Mouse (Mus musculus) kidney, postnatal 36 days (tissue): ENCODE results near the gene Rpl13.
A peak's percentile ranks its signal among the peaks of the same experiment; 100 is the strongest.
"Not testable (repeated sequence)": the region's sequence is repeated elsewhere in the genome, so short reads cannot be mapped to it uniquely, and the experiment has no call there.

Source experiments
- DNase-seq, 2 experiments: peaks; one replicate each; pipeline ENCODE4 v3.0.0; 2021 to 2022; ENCODE audit warnings: mixed read lengths in 2 of 2

The Rpl13 gene

DNA sequence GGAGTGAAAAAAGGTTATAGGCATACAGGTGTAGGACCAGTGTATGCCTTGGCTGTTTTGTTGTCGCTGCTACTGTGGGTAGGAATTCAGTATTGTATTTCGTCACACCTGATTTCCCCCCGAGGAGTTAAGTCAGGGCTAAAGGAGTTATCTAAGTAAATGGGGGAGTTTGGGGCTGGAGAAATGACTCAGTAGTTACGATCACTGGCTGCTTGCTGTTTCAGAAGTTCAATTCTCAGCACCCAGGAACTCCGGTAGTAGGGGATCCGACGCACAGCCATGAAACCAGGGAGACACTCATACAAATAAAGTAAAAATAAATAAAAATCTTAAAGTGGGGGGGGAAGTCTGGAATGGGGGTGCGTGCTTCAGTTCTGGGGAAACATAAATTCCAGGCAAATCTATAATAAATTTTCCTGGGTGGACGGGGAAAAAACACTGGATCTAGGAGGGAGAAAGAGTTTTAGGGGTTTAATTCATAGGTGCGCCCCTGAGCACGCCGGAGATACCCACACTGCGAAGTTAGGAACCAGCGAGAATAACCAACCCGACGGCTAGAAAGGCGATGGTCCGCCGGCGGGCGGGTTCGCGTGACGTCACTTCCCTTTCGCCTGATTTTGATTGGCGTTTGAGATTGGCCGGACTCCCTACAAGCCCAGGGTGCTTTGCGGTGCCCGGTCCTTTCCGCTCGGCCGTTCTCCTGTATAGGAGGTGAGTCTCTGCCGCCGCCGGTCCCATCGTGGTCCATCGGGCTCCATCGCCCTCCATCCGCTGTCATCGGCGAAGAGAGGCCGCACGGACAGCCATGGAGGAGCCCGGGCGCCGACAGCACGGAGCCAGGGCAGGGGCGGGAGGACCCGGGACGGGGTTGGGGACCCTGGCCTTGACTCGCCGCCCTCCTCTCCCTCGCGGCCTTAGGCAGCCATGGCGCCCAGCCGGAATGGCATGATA is at the start of gene Rpl13:
Gene Rpl13, plus strand, starts transcription at position 616 of the 951 bp plus-strand sequence.
- peak; percentile 98 for DNase-seq

DNA sequence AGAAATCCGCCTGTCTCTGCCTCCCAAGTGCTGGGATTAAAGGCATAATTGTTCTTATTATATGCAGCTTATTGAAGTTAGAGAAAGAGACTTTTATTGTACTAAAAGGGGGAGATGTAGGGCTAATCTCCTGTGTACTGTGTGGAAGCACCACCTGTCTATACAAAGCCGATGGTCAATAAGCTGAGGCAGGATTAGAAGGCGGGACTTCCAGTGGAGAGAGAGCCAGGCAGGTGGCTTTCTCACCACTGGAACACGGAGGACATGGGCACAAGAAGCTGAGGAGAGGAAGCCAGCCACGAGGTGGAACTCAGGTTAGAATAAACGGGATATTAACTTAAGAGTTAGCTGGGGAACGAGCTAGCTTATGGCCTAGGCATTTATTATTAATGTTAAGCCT is 39.4 kb upstream of the Rpl13 start, which contains the start of gene Spg7:
Gene Spg7, plus strand, starts transcription at position 222 of the 400 bp plus-strand sequence.
- no peak for DNase-seq

DNA sequence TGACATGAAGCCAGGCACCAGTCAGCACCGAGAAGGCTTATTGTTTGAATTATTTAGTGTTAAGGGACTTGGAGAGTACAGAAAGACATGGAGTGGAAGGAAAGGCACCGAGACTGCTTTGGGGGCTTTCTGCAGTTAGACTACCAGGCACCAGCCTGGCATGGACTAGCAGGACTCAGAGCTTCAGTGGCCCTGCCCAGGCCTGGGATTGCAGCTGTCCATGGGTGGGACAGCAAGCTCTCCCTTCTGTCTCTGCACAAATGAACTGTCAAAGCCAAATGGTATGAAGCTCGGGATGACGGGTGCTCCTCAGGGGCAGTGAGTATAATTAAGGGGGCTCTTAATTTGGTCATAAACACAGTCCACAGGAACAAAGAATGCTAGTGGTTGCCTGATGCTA is 38.1 kb upstream of the Rpl13 start:
- no peak for DNase-seq

DNA sequence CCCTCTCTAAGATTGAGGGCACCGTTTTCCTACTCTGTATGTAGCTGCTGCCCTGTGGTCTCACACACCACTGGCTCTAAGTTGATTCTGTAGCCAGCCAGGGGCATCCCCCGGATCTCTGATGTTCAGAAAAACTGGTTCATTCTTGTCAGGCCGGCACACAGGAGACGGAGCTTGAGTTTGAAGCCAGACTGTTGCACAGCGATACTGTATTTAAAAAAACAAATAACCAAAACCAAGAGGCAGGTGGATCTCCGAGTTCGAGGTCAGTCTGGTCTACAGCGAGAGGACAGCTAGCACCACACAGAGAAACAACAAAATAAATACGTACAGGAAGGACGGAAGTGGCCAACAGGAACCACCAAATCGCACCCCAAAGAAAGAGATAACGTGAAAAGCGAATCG is 37.3 kb upstream of the Rpl13 start:
- DNase-seq, result peak in 1 of 2 experiments; percentile 32

DNA sequence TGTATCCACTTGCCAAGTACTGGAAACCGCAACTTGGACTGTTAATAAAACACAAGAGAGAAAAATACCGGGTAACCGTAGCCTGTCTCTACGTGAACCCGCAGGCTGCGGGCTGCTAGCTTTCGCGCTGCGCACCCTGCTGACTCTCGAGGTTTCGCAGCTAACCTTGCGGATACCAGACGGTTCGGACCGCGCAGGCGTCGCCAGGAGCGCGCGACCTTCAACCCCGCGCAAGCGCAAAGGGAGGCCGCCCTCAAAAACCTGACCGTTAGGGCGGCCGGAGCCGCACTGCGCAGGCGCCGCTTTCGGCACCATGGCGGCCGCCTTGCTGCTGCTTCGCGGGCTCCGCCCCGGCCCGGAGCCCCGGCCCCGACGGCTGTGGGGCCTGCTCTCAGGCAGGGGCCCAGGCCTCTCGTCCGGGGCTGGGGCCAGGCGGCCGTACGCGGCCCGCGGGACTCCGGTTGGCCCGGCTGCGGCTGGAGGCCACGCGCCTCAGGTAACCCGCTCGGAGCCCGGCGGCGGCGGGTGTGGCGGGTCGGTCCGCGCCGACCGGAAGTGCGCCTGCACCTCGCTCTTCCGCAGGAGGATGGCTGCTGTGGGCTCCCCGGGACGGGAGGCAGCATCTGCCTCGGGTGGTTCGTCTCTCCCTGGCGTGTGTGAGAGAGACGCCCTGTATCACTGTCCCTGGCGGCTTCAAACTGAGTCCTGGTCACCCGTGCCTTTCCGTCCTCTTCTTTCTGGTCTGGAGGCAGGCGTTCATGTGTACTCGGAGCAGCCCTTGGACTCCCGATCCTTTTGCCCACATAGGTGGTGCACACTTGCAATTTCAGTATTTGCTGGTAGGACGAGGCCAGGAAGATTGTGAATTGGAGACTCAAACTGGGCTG is 36.7 kb upstream of the Rpl13 start:
- DNase-seq, result peak; percentile 96 to 97

DNA sequence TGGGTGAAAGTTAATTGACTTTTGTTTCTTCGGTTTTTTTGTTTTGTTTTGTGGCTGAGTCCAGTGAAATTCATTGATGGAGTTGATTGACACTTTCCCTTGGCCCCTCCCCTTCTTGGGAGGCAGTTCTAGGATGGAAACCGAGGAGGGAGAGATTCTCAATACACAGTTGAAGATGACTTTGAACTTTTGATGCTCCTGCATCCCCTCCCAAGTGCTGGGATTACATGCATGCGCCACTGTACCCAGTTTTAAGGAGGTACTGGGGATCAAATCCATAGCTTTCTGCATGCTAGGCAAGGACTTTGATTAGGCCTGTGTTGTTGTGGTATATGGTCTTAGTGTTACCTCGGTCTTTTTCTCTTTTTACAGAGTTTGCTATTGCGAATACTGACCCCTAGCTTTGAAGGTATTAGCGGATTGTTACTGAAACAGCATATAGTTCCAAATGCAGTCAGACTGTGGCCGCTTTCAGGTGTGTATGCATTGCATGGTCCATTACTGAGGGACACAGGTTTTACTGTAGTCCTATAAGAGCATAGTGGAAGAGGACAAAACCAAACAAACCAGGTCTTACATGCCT is 36.0 kb upstream of the Rpl13 start:
- peak in 1 of 2 experiments; percentile 18 for DNase-seq

DNA sequence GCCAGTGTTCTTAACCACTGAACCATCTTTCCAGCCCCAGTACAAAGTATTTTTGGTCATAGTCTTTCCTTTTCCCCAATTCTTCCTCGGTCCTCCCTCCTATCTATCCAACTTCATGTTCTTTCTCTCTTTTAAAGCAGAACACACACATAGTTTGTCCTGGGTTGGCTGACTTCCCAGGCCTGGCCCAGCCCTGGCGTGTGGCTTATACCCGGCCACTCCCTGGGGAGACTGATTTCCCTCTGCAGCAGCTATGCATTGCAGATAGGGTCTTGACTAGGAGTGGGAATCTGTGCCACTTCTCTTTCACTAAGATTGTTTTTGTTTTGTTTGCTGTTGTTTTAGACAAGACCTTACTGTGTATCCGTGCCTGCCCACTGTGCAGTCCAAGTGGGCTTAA is 31.0 kb upstream of the Rpl13 start:
- peak in 1 of 2 experiments; percentile 25 for DNase-seq

DNA sequence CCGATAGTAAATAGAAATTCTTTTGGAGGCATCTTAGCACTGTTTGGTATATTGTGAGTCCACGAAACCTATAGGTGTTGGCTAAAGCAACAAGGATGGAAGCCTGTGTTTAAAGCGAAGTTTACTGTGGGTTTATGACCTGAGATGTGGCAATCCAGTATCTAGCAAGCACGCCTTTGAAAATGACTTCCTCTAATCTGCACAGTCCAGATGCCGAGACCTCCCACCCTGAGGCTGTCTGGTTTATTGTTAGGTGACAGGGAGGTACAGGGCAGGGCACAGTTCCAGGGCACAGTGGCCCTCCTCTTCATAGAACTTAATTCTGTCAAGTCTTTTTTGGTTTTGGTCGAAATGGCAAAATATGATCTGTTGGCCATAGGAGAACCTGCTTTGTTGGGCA is 24.9 kb upstream of the Rpl13 start:
- DNase-seq, result no peak

DNA sequence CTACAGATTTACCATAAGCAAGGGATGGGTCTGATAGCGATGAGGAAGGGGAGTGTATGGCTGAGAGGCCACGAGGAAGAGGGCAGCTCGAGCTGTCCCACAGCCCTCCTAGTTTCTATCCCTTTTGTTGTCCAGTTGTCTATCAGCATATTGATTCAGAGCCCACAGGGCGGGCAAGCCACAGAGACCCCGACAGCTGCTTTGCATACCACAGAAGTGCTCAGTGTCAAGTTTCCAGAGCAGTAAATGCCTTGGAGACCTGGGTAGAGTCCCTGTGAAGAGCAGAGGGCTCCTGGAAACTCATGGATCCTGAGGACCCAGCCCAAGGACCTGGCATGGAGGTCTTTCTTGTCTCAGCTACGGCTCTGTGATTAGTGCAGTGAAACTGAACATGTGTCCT is 19.2 kb upstream of the Rpl13 start:
- DNase-seq, result no peak

DNA sequence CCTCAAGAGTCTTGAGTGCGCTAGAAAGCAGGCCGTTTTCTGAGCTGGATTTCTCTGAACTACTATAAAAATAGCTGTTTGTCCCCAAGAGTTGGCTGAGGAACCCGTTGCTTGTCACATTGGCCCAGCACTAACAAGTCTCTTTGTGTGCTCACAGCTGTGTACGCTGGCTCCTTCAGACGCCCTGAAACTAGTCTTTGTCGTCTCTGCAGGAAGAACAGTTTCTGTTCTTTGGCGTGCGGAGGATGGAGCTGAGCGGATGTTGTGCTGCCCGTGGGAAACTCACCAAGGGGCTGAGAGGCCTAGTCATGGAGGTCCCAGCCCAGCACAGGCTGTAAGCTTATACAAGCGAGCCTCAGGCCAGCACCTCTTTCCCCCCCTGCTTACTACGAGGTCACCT is 18.5 kb upstream of the Rpl13 start:
- DNase-seq, result no peak

DNA sequence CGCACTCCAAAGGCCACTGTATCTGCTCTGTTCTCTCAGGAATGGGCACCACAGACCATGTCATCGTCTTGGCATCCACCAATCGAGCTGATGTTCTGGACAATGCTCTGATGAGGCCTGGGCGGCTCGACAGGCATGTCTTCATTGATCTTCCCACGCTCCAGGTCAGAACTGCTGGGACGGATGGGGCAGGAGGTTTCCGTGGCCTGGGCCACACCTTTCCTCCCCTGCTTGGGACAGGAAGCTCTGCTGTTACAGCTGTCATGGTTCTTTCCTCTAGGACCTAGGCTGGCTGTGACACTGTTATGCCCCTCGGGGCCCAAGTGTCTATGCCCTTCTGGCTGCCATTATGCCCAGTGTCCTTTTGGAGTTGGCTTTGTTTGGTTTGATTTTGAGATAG is 14.9 kb upstream of the Rpl13 start:
- peak; percentile 19 to 43 for DNase-seq

DNA sequence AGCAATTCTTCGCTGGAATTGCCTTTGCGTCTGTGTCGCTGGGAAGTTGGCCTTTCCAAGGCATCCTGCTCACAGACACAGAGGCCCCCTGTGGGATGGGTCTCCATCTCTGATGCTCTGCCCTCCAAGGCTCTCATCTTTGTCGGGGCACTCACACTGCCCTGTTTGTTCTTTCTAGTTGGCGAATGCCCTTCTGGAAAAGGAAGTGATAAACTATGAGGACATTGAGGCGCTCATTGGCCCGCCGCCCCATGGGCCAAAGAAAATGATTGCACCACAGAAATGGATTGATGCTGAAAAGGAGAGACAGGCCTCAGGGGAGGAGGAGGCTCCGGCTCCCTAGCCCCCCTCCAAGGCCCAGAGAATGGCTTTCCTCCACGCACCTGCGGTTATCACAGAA is 4.9 kb upstream of the Rpl13 start:
- DNase-seq, result no peak

DNA sequence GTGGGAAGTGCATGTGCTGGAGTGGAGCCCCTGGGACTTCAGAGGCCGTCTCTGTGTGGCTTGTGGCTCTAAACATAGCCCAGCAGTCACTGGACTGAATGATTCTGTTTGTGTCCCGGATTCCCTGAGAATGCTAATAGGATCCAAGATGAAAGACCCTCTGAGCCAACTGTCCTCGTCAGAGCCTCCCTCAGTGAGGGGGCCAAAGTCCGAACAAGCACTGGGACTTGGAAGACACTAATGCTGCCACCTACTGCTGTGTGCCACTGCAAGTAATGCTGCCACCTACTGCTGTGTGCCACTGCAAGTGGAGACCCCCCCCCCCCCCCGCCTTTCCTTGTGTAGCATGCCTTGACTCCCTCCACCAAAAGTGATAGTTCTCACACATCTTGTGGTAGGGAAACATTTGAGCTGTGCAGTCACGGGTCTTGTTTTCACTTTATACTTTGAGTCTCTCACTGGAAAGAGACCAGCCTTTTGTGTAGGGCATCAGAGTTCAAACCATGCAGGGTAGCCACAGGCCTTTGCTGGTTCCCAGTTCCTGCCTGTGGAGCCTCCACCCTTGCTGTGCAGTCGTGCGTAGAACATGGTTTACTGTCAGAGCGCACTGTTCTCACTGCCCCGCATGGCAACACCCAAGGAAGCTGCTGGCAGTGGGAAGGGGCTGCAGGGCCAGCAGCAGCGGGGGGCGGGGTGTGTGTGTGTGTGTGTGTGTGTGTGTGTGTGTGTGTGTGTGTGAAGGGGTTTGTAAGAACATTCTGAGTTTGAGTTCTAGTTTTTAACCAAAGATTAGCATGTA is 4.2 kb upstream of the Rpl13 start:
- DNase-seq, result peak; percentile 56 to 67

DNA sequence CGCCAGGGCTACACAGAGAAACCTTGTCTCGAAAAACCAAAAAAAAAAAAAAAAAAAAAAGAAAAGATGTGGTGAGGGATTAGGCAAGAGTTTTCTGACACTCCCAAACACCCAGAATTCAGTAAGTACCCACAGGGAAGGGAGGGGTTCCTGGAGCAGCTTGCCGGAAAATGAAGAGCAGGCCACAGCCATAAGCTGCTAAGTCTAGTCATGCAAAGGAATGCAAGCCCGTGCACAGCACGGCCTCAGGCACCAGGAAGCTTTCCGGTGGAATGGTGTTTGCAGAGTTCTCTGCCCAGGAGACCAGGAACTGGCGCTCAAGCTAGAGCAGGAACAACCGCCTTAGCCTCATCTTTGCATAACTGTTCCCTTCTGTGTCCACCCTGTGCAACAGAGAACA is 1.9 kb upstream of the Rpl13 start:
- DNase-seq, result no peak

DNA sequence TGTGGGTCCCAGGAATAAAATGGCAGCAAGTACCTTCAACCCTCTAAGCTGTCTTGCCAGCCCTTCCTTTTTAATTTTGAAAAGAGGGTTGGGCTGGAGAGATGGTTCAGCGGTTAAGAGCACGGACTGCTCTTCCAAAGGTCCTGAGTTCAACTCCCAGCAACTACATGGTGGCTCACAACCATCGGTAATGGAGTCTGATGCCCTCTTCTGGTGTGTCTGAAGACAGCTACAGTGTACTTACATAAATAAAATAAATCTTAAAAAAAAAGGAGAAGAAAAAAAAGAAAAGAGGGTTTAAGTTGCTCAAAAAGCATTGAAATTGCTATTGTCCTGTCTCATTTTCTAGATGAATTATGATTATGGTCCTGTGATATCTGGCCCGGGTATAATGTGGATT is 906 bp upstream of the Rpl13 start:
- no peak for DNase-seq

DNA sequence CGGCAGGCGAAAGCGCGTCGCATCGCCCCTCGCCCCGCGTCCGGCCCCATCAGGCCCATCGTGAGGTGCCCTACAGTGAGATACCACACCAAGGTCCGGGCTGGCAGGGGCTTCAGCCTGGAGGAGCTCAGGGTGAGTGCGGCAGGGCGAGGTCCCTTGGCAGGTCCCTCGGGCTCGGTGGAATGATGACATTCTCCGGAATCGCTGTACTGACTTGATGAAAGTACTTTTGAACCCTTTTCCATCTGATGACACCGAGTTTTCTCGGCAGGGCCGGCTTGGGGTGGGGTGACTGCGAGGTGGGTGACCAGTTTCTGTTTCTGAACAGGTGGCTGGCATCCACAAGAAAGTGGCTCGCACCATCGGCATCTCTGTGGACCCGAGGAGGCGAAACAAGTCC is 705 bp downstream of the Rpl13 start:
- not testable (repeated sequence) for DNase-seq

DNA sequence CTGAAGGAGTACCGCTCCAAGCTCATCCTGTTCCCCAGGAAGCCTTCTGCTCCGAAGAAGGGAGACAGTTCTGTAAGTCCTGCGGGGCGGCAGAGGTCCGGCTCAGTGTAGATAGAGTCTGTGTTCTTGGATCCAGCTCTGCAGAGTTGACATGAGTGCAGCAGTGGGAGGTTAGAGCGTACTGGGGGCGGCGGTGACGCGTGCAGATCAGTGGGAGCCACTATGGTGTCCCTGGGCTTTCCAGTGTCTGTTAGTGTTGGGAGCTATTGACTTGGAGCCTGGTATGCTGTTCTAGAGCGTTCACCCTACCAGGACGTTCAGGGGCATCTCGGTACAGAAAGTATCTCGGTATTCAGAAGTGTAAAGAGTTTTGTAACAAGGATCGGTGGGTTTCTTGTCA is 1.1 kb downstream of the Rpl13 start:
- no peak for DNase-seq

DNA sequence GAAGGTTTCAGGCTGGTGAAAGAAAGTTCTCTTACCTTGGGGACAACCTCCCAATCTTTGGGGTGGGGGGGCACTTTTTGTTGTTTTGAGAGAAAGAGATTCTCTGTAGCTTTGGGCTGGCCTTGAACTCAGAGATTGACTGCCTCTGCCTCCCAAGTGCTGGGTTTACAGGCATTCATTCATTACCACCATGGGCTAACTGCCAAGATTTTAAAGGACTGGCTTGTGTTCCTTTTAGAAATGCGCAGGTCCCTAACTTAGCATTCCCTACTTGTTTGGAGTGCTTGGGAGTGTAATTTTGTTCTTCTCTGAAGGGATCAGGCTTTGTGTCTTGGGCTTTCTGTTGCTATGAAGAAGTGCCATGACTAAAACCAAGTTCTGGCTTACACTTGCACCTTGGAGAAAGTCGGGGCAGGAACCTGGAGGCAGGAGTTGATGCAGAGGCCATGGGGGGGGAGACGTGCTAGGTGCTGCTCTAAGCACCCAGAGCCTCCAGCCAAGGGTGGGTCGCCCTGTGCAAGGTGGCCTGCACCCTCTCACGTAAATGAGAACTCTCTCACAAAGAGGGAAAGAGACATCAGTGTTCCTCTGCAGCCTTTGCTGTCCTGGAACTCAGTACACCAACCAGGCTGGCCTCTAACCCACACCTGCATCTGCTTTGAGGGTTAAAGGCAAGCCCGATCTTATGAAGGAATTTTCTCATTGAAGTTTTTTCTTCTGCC is 2.1 kb downstream of the Rpl13 start:
- DNase-seq, result no peak

DNA sequence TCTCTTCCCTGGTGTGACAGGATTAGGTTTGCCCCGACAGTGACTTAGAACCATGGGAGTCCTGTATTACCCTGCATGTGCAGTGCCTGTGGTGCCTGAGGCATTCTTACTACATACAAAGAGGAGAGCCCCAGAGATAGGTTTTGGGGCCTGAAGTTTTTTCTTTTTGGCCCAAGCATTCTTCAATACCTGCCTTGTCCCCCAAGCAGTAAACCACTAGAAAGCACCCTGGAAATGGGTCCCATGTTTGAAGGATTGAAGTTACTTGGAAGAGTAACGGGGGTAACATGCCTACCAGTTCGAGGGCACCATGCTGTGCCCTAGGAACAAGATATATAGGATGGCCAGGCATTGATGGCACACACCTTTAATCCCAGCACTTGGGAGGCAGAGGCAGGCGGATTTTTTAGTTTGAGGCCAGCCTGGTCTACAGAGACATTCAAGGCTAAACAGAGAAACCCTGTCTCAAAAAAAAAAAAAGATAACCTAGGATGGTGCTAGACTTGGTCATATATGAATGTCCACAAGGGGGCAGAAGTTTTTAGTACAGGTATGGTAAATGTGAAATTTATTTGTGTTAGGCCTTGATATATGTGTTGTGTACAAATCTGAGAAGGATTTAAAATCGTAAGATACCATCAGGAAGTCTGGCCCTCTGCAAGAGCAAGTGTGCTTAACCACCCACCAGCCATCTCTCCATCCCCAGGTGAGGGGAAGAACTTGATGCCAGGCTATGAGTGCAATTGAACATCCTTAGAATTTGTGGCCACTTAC is 3.6 kb downstream of the Rpl13 start:
- DNase-seq, result peak in 1 of 2 experiments; percentile 60

DNA sequence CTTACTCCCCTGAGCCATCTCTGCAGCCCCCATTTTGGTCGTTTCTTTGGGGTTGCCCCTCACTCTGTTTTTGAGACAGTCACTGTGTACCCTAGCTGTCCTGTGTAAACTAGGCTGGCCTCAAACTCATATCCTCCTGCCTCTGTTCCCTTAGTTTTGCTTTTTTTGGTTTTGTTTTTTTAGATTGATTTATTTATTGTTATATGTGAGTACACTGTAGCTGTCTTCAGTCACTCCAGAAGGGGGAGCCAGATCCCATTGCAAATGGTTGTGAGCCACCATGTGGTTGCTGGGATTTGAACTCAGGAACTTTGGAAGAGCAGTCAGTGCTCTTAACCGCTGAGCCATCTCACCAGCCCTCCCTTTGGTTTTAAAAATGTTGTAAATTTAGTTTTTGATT is 4.4 kb downstream of the Rpl13 start:
- DNase-seq, result peak in 1 of 2 experiments; percentile 55

DNA sequence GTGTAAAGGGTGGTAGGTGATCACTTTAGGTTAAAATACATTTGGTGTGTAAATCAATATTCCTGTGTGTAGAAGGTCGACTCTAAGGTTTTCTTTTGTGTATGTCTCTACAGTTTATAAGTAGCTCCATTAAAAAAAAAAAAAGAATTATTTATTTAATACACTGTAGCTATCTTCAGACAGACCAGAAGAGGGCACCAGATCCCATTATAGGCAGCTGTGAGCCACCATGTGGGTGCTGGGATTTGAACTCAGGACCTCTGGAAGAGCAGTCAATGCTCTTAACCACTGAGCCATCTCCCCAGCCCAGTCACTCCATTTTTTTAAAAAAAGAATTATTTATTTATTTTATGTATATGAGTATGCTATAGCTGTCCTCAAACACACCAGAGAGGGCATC is 5.9 kb downstream of the Rpl13 start:
- DNase-seq, result no peak
